Mouse (Mus musculus): ENCODE data around the gene Cnot1. TPM values are rescaled to one million over a fixed set of nuclear protein-coding genes. Genes with fewer than 3 reads are reported as not detected.

Cnot1 gene
- polyA plus RNA-seq, 1 experiment from 2014 or later: 76.6 TPM

DNA sequence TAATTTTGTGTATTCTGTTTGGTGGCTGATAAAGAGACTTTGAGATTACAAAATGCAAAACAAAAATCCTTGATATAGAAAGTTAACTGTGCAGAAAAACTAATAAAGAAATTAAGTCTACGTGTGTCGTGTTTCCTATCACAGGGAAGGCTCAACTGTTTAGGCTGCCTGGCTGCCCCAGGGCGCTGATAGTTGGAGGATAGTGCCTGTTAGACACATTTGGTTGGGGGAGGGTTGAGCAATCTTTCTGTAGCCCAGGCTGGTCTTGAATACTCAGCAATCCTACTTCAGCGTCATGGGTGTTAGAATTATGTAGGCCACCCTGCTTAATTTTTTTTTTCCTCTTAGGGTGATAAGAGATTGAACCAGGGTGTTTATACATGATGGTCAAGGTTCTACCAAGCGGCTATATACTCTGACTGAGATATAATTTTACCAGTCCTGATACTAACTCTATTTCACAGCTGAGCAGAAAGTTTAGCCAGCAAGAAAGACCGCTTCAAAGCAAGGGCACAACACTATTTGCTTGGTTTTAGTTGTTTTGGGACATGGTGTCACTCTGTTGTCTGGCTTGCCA lies 92.3 kb downstream of the Cnot1 start:
- H3K36me3 ChIP-seq (ENCODE audit: insufficient read depth, low read length): peaks cover 27% of the 10 kb centered on the region
- H3K4me3 ChIP-seq (ENCODE audit: low read length): peak overlapping the region; percentile 92
- peak overlapping the region; percentile 79 for H3K4me2 ChIP-seq (replicated peaks; ENCODE audit: low read depth, low read length)
- peaks cover 15% of the 10 kb centered on the region for H3K4me1 ChIP-seq (ENCODE audit: insufficient read depth, low read length)
- peak overlapping the region; percentile 87 for H3K9ac ChIP-seq (replicated peaks; ENCODE audit: low read length)
- no peak for ATAC-seq (ENCODE audit: low FRiP score, low TSS enrichment)
- H3K27ac ChIP-seq (ENCODE audit: low read length): peak overlapping the region; percentile 82; the same call in 1 of the 2 replicates
- H3K9me3 ChIP-seq (ENCODE audit: low read length): no peaks in the 10 kb centered on the region
- WGBS: 85% methylated on average over 6 of the region's 6 CpGs
- H3K27me3 ChIP-seq (ENCODE audit: insufficient read depth, low read length): no peaks in the 10 kb centered on the region

DNA sequence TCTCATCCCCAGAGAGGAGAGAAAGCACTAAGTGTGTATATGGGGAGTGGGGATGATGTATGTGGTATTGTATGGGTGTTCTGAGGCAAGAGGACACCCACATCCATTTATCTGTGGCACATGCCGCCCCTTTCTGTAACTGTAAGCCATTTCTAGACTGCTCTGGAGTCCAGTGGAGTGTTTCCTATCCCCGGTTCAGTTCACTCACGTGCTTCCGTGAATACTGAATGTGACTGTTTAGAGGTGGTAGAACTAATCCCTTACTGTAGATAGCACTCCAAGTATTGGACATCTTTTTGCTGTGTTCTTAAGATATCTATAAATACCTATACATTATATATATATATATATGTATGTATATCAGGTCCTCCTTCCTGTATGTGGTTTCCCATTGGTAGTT lies 92.9 kb downstream of the Cnot1 start:
- WGBS: 95% methylated on average over 4 of the region's 4 CpGs
- no peak for ATAC-seq (ENCODE audit: low FRiP score, low TSS enrichment)
- Histone ChIP-seq H3K27me3 (ENCODE audit: insufficient read depth, low read length) (no peaks in the 10 kb centered on the region), H3K9me3 (ENCODE audit: low read length) (no peaks in the 10 kb centered on the region), H3K36me3 (ENCODE audit: insufficient read depth, low read length) (peaks cover 21% of the 10 kb centered on the region), H3K4me3 (ENCODE audit: low read length) (no peak overlapping the region), H3K9ac (replicated peaks; ENCODE audit: low read length) (no peak overlapping the region), H3K27ac (ENCODE audit: low read length) (no peak overlapping the region), H3K4me2 (replicated peaks; ENCODE audit: low read depth, low read length) (no peak overlapping the region), H3K4me1 (ENCODE audit: insufficient read depth, low read length) (peaks cover 15% of the 10 kb centered on the region)

DNA sequence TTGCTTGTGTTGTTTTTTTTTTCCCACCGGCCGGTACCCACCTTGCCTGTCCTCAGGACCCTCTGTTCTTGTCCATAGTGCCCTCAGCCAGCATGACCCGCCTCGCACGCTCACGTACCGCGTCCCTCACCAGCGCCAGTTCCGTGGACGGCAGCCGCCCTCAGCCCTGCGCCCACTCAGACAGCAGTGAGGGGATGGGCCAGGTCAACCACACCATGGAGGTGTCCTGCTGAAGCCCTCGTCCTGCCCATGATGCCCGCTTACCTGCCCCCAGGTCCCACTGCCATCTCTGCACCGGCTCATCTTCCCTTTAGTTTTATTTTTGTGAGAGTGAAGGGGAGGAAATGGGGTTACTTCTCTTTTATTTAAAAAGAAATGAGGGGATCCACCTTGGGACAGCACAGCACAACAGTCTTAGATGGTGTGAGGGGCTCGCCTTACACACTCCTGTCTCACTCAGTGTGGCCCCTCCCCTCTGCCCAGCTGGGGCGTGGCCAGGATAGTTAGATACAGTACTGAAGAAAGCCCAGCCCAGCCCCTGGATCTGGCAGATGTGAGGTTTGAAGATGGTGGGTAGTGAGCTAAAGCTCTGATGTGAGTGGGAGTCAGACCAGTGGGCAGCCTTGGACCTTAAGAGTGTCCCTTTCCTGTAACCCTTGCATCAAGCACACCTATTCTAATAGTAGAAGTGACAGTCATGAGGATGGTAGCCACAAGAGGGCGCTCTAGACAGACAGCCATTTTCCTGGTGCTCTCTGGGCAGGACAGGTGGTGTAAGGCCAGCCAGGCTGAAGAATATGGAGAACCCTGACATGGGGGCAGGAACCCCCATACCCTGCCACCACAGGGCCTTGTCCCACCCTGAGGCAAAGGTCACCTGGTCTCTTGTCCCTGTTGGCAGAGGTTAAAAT lies 93.9 kb downstream of the Cnot1 start:
- Histone ChIP-seq H3K9me3 (ENCODE audit: low read length) (no peaks in the 10 kb centered on the region), H3K4me2 (replicated peaks; ENCODE audit: low read depth, low read length) (no peak overlapping the region), H3K27me3 (ENCODE audit: insufficient read depth, low read length) (no peaks in the 10 kb centered on the region), H3K9ac (replicated peaks; ENCODE audit: low read length) (no peak overlapping the region), H3K4me3 (ENCODE audit: low read length) (no peak overlapping the region), H3K27ac (ENCODE audit: low read length) (no peak overlapping the region), H3K36me3 (ENCODE audit: insufficient read depth, low read length) (peaks cover 12% of the 10 kb centered on the region), H3K4me1 (ENCODE audit: insufficient read depth, low read length) (peaks cover 15% of the 10 kb centered on the region)
- ATAC-seq (ENCODE audit: low FRiP score, low TSS enrichment): 0 out of 2 replicates have a peak, but pooled peaks have one; percentile 53
- 76% methylated on average over 19 of the region's 19 CpGs for WGBS

GRCm38 (mm10) chr8:95712395-95712794 lies 94.9 kb downstream of the Cnot1 start:
- H3K4me2 ChIP-seq (replicated peaks; ENCODE audit: low read depth, low read length): no peak overlapping the region
- H3K27me3 ChIP-seq (ENCODE audit: insufficient read depth, low read length): no peaks in the 10 kb centered on the region
- H3K36me3 ChIP-seq (ENCODE audit: insufficient read depth, low read length): 0 out of 2 replicates have a peak, but pooled peaks cover 3% of the 10 kb centered on the region
- H3K9ac ChIP-seq (replicated peaks; ENCODE audit: low read length): no peak overlapping the region
- H3K4me1 ChIP-seq (ENCODE audit: insufficient read depth, low read length): peaks cover 15% of the 10 kb centered on the region
- no peak overlapping the region for H3K4me3 ChIP-seq (ENCODE audit: low read length)
- 81% methylated on average over 9 of the region's 9 CpGs for WGBS
- no peaks in the 10 kb centered on the region for H3K9me3 ChIP-seq (ENCODE audit: low read length)
- no peak for ATAC-seq (ENCODE audit: low FRiP score, low TSS enrichment)
- no peak overlapping the region for H3K27ac ChIP-seq (ENCODE audit: low read length)

DNA sequence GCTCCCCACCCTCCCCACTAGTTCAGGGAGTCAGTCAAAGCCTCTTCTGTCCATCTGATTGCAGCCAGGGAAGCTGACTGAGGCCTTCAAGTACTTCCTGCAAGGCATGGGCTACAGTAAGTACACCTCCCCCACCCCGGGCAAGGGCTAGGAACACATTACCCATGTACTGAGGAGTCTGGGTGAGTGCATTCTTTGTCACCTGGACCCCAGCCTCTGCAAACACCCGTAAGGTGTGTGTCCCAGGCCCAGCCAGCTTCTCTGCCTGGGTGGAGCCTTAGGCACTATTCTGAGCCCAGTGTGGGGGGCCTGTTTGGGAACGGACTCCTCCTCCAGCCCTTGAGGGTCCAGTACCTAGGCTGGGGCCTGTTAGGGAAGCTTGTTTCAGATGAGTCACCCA lies 96.2 kb downstream of the Cnot1 start:
- ATAC-seq (ENCODE audit: low FRiP score, low TSS enrichment): no peak
- no peak overlapping the region for H3K4me3 ChIP-seq (ENCODE audit: low read length)
- peaks cover 3% of the 10 kb centered on the region; the same call in 1 of the 2 replicates for H3K4me1 ChIP-seq (ENCODE audit: insufficient read depth, low read length)
- no peaks in the 10 kb centered on the region for H3K36me3 ChIP-seq (ENCODE audit: insufficient read depth, low read length)
- H3K9ac ChIP-seq (replicated peaks; ENCODE audit: low read length): no peak overlapping the region
- H3K27ac ChIP-seq (ENCODE audit: low read length): no peak overlapping the region
- 64% methylated on average over 3 of the region's 3 CpGs for WGBS
- H3K4me2 ChIP-seq (replicated peaks; ENCODE audit: low read depth, low read length): no peak overlapping the region
- H3K9me3 ChIP-seq (ENCODE audit: low read length): no peaks in the 10 kb centered on the region
- no peaks in the 10 kb centered on the region for H3K27me3 ChIP-seq (ENCODE audit: insufficient read depth, low read length)

- H3K9me3 ChIP-seq (ENCODE audit: low read length): no peaks in the 10 kb centered on the region
- H3K36me3 ChIP-seq (ENCODE audit: insufficient read depth, low read length): no peaks in the 10 kb centered on the region
- no peak overlapping the region for H3K9ac ChIP-seq (replicated peaks; ENCODE audit: low read length)
- H3K27ac ChIP-seq (ENCODE audit: low read length): no peak overlapping the region
- H3K4me2 ChIP-seq (replicated peaks; ENCODE audit: low read depth, low read length): no peak overlapping the region
- H3K4me3 ChIP-seq (ENCODE audit: low read length): no peak overlapping the region
- 79% methylated on average over 7 of the region's 7 CpGs for WGBS
- ATAC-seq (ENCODE audit: low FRiP score, low TSS enrichment): no peak
- no peaks in the 10 kb centered on the region for H3K27me3 ChIP-seq (ENCODE audit: insufficient read depth, low read length)
- H3K4me1 ChIP-seq (ENCODE audit: insufficient read depth, low read length): no peaks in the 10 kb centered on the region
Measured at GRCm38 (mm10) chr8:95709579-95709978, 97.7 kb downstream of the Cnot1 start.

DNA sequence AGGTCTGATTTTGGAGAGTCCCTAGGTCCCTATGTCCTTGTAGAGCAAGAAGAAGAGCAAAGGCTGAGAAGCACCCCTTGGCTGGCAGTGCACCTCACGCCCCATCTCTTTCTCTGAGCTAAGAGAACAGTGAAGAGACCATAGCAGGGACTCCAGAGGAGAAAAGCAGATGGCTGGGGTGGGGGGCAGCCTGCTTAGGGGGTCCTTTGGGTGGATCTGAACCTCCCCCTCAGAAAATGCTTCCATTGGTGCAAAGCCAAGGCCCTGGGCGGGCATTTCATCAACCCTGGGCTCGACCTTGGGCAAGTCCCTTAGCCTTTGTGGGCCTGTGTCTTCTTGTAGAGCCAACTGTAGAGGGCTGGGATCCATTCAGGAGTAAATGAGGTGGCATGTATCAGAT lies 102.7 kb downstream of the Cnot1 start:
- Histone ChIP-seq H3K27me3 (ENCODE audit: insufficient read depth, low read length) (peaks cover 4% of the 10 kb centered on the region; the same call in 1 of the 2 replicates), H3K4me3 (ENCODE audit: low read length) (no peak overlapping the region), H3K9me3 (ENCODE audit: low read length) (no peaks in the 10 kb centered on the region), H3K36me3 (ENCODE audit: insufficient read depth, low read length) (no peaks in the 10 kb centered on the region), H3K4me2 (replicated peaks; ENCODE audit: low read depth, low read length) (no peak overlapping the region), H3K4me1 (ENCODE audit: insufficient read depth, low read length) (peaks cover 11% of the 10 kb centered on the region; the same call in 1 of the 2 replicates), H3K9ac (replicated peaks; ENCODE audit: low read length) (no peak overlapping the region), H3K27ac (ENCODE audit: low read length) (no peak overlapping the region)
- no peak for ATAC-seq (ENCODE audit: low FRiP score, low TSS enrichment)
- 86% methylated on average over 3 of the region's 3 CpGs for WGBS

- 3% methylated on average over 15 of the region's 15 CpGs for WGBS
- no peaks in the 10 kb centered on the region for H3K36me3 ChIP-seq (ENCODE audit: insufficient read depth, low read length)
- peak; percentile 26 for ATAC-seq (ENCODE audit: low FRiP score, low TSS enrichment)
- H3K4me3 ChIP-seq (ENCODE audit: low read length): peak overlapping the region; percentile 55
- peaks cover 11% of the 10 kb centered on the region; the same call in 1 of the 2 replicates for H3K4me1 ChIP-seq (ENCODE audit: insufficient read depth, low read length)
- no peaks in the 10 kb centered on the region for H3K9me3 ChIP-seq (ENCODE audit: low read length)
- H3K9ac ChIP-seq (replicated peaks; ENCODE audit: low read length): peak overlapping the region; percentile 64
- H3K4me2 ChIP-seq (replicated peaks; ENCODE audit: low read depth, low read length): peak overlapping the region; percentile 73
- no peak overlapping the region for H3K27ac ChIP-seq (ENCODE audit: low read length)
- H3K27me3 ChIP-seq (ENCODE audit: insufficient read depth, low read length): peaks cover 4% of the 10 kb centered on the region; the same call in 1 of the 2 replicates
Measured at GRCm38 (mm10) chr8:95703461-95704260, 103.6 kb downstream of the Cnot1 start.

DNA sequence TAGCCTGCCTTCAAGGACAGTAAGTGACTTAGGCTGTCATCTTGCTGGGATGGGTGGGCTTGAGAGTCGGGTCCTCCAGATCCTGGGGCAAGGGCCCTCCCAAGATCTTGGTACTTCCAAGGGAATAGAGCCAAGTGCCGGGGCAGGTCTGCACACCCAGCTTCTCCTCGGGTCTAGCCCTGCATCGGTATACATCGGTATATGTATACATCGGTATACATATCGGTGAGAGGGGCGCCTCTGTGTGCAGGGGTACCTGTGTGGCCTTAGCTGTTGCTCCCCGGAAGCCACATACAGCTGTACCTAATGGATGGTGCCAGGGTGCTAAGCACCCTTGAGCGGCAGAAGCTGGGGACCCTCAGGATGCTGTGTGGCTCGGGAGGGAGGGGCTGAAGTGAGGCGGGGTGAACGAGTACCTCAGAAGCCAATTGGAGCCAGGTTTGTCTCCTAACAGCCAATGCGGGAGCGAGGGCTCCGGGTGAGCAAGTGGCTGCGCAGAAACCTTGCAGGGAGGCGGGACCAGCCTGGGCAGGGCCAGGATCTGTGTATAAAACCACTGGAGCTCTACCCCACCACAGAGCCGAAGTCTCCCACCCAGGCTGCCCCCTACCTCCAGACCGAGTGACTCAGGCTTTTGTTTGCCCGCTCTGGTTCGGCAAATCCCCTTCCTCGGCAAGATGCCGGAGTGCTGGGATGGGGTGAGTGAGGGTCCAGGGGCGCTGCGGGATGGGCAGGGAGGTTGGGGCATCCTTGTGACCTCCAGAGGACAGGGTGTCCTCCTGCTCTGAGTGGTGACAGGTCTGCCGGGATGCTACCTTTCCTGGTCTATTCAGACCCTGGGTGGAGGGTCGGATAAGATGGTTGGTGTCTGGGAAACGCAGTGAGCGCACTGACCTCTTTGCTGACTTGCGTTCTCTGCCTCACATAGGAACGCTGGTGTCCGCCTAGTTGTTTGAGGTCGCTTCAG lies 104.5 kb downstream of the Cnot1 start:
- peak overlapping the region; percentile 73 for H3K4me2 ChIP-seq (replicated peaks; ENCODE audit: low read depth, low read length)
- H3K4me1 ChIP-seq (ENCODE audit: insufficient read depth, low read length): peaks cover 11% of the 10 kb centered on the region; the same call in 1 of the 2 replicates
- peak overlapping the region; percentile 55 for H3K4me3 ChIP-seq (ENCODE audit: low read length)
- H3K9me3 ChIP-seq (ENCODE audit: low read length): no peaks in the 10 kb centered on the region
- peak overlapping the region; percentile 64 for H3K9ac ChIP-seq (replicated peaks; ENCODE audit: low read length)
- peak; percentile 95 for ATAC-seq (ENCODE audit: low FRiP score, low TSS enrichment)
- no peaks in the 10 kb centered on the region for H3K36me3 ChIP-seq (ENCODE audit: insufficient read depth, low read length)
- peaks cover 8% of the 10 kb centered on the region for H3K27me3 ChIP-seq (ENCODE audit: insufficient read depth, low read length)
- 3% methylated on average over 34 of the region's 34 CpGs for WGBS
- H3K27ac ChIP-seq (ENCODE audit: low read length): no peak overlapping the region
